Mouse (Mus musculus) ZHBTc4 (cell line): ENCODE results near the gene Sash1.
"Not testable (repeated sequence)": the region's sequence is repeated elsewhere in the genome, so short reads cannot be mapped to it uniquely, and the experiment has no call there.

Experiments used
- DNase-seq: peaks from one replicate; pipeline ENCODE4 v3.0.0-alpha.2; 2011; ENCODE audit warnings: low read depth, low spot score

Gene Sash1

DNA sequence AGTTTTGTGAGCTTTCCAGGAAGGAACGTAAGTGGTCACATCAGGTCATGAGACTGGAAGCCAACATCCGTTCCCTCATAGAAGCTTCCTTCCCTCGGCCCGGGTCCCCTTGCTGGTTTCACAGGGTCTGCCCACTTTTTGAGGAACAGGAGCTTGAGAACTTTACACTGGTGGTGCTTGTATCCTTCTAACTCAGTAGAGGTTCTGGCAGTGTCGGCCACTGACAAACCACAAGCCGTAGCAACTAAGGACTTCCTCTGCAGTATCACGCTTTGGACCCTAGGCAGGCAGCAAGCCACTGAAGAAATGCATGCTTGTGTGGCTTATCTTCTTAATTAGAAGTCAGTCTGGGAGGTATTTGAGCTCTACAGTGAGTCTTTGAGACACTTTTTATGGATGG lies 126.6 kb downstream of the Sash1 start:
- DNase-seq, result no peak

DNA sequence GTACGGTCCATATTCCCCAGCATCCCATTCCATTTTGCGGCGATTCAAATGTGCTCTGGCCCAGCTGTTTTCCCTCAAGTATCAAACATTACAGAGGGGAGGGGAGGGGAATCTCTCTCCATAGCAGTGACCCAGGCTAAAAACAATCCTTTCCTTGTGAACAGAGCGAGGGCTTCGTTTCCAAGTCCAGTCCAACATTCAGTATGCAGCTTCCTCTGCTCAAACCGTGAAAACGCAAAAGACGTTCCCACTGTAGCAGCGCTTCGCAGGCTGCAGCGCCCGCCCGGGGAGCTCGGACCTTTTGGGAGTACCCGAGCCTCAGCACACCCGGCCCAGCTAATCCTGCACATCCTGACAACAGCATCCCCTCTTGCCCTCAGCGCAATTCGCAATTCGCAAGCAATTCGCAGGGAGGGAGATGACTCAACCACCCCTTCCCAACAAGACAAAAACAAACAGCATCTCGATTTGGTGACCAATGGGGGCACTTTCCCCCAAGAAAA lies 128.4 kb downstream of the Sash1 start:
- DNase-seq, result no peak

DNA sequence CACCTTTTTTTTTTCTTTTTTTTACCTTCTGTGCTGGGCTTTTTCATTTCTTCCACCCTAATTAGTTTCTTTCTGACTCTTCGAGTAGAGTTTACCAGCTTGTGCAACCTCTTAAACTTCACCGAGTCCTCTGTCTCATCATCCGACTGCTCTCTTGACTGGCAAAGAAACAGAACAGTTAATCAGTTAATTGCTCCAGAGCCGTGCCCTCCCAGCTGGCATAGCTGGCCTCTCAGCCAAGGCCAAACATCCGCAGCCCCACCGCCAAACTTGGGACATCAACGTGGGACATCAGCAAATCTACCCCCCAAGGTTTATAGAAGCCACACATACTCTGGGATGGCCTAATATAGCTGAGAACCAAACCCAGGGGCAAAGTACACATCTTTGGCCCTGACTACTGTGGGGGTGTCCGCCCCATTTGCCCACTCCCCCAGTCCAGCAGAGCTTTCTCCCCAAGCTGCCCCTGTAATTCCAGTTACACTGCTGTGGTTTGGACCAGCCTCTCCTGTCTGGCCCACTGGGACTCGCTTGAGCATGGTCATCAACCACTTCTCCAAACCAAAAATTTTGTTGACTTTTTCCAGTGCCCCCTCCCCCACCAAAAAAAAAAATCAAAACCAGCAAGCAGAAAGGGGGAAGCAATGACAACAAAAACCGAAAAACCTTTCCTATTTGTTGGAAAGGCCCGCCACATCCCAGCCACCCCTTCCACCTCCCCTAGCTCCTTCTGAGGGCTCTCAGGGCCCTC lies 129.1 kb downstream of the Sash1 start:
- DNase-seq, result no peak

DNA sequence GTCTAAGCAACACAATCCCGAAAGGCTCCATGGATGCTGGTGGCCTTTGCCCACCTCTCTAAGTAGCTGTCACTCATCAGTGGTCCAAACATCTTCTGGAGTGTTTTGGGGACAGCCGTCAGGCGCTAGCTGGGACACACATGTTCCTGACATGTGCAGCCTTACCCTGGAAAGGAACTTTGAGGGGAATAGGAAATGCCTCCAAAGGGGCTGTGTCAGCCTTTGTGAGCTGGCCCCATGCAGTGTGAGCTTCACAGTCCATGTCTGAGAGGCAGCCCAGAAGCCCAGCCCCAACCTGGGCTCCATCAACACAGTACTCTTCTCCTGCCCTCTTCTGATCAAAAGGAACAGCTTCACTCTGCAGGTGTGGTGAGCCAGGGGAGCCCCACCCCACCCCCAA lies 132.5 kb downstream of the Sash1 start:
- DNase-seq, result no peak

DNA sequence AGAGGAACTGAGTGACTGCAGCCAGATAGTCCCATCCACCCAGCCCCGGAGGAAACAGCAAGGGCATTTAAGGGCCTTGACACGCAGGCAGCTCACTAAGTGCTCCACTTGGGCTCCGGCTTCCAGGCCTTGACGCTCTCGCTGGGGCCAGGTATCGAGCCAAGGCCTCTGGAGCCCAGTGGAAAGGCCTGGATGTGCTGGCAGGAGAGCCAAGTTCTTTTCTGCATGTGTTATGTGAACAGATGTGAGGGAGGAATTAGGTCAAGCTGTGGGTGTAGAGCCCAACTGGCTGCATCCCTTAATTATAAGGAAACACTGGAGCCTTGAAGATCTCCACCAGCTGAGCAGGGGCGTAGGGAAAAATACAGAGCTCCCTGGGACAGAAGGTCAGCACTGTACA lies 133.4 kb downstream of the Sash1 start:
- DNase-seq, result no peak

DNA sequence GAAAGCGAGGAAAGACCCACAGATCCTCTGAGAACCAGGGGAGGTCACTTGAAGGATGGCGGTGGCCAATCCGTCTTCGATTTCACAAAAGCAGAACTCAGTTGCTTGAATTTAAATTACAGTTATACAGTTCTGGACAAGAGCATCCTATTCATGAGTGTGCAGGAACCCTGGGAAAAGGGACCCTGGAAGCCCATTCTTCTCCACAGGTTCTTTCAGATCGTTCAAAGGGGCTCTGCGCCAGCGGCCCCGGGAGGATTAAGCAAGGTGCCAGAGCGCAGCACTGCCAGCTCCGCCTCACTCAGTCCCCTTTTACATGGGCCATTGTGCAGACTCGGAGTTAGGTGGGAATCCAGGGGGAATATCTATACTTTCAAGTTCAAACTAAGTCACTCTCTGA lies 136.3 kb downstream of the Sash1 start:
- DNase-seq, result no peak

DNA sequence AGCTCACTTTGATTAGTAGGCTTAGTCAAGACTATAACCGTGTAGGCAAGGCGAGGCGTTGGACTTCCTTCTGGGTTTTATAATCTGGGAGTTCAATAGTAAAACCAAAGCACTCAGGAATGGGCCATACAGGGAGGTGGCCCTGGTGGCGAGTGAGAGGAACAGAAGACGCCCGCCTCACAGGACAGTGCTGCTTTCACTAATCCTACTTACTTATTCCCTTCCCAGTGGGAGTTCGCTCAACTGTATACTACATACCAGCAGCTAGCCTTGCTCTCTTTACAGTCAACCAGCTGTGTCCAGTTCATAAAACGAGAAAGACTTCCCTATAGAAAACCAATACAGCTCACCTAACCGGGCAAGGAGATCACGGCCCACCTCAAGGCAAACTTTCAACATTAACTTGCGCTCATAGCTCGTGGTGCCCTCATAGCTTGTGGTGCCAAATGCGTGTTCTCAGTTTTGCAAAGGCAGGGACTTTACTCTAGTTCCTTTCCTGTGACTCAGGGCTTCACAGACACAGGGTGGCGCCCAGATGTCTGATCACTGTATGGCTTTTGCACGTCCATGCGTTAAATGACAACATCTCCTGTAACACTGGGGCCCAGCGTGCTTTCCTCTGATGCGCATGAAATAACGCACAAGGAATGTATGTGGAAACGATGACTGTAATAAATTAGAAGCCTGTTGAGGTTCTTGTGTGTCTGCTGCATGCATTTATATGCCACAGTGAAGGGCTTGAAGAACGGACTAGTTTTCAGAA lies 138.2 kb downstream of the Sash1 start:
- DNase-seq, result no peak

DNA sequence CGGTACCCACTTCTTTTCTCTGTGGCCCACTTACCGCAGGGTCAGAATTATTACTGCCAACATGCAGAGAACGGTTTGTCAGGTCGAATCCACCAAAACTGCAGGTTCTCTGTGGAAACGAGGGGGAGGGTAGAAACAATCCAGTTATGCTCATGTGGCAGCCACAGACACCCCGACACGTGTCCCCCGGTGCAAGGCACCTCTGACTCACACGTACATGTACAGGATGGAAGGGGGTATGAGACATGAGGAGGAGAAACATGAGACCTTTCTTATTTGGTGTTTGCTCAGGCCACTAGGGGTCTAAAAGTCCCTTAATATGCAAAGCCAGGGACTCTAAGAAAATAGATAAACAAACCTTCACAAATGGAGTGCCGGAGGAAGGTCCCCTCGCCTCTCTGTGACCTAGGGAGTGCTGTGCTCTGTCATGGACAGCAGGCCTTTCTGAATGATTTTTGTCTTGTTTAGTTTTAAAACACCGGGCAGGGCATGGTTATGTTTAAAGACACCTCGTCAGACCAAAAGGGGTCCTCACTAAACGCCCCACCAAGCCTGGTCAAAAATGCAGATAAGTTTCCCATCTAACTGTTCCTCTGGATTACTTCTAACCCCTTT lies 139.7 kb downstream of the Sash1 start:
- no peak for DNase-seq

DNA sequence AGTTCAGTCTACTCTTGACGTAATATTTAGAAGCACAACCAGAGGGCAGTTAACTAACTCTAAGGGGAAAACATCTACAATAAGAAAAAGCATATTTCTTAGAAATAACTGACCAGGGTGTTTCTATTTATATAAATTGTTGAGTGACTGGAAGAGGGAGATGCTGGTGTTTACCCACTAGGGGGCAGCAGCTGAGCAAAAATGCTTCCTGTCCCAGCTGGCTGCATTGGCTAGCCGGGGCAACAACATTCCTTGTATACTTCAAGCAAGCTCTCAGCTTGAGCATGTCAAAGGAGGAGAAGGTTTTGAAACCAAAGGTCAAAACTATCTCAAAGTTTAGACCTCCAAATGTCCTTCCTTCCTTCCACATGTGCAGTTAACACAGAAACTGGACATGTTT lies 143.0 kb downstream of the Sash1 start:
- DNase-seq, result peak; percentile 83

DNA sequence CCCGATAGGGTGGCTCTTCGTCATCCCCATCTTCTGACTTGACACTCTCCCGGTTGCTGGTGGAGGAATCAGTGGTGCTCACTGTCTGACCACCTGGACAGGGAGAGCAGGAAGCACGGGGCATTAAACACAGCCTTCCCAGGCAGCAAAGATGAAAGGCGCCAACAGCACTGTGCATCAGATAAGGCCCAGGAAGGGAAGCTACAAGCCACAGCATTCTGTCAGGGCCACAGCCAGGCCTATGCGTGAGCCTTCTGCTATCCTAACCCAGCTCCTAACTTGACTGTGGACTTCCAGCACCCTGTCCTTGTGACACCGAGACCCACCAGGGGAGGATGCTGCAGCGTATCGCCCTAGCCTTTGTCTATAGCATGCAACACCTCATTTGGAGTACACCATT lies 144.4 kb downstream of the Sash1 start:
- DNase-seq, result no peak

DNA sequence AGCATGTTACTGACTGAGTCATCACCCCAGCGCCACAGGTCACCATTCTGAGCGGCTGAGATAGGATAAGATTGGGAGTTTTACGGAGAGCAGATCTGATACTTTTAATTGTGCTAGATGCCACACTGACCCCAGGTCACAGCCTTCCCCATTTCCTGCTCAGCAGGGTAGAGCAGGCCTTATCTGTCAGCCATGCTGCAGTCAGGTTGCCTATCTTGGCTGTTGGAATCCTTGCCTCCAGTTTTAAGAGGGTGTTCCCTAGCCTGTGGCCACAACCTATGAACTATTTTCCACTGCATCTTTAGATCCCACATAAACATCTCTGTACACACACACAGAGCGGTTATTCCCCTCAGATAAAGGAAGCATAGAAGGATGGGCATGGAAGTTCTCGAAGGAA lies 145.1 kb downstream of the Sash1 start:
- DNase-seq, result no peak

DNA sequence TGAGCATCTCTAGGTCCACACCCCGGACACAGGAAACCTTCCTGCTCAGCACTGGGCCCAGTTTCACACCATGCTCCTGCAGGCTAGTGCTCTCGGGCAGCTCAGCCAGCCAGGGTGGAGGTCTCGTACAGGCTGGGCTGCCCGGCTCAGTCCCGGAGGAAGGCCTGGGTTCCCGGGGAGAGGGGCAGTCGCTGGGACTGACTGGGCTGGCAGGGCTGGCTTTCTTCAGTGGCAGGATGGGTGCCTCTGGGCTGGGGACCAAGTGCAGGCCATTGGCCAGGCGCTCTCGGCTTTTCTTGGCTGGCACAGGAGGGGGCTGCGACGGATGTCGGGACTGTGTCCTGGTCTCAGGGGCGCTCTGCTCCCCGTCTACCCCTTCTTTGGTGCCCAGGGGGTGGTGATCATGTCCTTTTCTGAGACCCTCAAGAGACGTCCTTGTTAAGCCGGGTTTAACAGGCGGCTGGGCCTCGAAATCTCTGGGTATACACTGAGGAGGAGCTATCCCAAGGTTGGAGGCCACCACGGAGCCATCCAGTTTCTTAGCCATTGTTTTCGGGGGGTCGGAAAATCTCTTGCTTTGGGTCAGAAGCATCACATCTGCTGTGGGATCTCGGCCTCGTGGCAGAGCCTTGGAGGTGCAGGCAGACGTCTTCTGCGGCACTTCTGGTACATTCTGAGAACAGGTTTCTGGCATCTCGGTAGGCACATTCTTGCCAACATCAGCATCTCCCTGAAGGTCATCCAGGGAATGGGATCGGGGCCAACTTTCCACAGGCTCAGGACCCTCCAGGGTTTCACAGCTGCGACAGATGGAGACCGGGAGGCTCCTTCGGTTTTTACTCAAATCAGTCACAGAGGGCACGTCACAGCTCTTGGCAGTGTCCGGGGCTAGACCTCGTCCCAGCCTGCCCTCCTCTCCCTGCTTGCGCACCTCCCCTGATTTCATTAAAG lies 156.2 kb downstream of the Sash1 start:
- no peak for DNase-seq

DNA sequence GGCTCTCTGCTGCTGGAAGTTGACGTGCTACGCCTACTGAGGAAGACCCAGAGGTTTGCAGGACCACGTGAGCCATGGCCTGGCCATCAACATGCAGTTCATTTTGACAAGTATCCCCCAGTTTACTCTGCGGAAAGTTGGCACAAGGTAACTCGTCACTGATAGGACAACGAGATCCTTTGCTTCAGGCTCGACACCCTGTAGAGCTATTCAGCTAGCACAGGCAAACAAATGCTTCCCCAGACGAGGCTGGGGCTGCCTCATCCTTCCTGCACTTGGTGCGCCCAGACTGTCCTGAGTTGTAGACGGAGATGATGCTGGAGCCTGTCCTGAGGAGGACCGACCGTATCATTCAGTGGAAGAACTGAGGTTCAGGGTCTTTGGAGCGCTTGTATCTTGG lies 166.5 kb downstream of the Sash1 start:
- DNase-seq, result no peak

DNA sequence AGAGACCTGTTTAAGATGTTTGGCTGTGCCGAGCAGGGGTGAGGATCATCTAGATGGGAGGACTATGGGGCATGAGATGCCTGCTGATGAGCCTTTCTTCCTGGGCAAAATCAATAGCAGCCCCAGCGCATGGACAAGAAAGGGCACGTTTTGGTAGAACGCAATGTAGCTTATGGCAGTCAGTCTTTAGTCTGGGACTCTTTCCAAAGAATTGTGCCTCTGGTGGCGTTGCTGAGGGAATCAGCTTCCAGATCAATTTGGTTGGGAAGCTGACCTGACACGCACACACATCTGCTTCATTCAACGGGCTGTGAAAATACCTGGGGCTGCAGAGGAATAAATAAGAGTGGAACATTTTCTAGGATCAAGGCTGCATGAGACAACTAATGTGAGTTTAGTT lies 167.0 kb downstream of the Sash1 start:
- no peak for DNase-seq

DNA sequence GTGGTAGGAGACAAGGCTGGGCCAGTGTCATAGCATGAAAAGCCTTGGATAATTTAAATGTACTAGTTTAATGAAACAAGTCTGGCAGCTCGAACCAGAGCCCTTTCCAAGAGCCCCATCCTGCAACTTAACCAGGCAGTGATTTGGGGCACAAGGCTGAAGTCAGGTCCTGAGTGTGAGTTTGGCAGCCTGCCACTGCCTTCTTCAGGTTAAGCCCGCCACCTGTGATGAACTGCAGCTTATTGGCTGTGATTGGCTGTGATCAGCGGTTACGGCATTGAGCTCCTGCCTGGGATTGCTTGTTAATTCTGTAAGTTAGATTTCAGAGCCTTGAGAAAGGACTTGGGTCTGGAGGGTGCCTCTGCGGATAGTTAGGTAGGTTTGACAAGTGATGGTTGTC lies 168.7 kb downstream of the Sash1 start:
- DNase-seq, result no peak

DNA sequence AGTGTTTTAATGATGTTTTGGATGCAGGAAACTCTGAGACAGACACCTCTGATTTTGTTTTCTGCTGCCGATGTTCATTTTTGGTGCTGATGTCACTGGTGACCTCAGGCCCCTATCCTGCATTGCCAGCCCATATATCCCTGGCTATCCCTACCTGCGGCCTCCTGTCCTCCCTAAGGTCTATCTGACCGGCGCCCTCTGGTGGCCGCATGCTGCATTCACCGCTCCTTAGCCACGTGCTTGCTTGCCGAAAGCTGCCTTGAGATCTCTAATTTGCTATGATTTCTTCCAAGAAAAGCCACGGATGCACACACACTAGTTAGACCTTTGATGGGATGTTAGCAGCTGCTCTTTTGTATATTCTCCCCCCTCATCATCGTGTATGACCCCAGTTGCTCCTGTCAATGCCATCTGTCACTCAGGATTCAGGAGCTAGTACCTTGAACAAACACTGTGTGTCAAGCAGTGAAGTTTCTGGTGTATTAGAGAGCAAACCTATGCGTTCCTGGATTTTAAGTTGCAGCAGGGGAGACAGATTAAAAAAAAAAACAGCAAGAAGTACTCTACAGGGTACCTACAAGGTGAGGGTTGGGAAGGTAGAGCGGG lies 170.1 kb downstream of the Sash1 start:
- peak; percentile 86 for DNase-seq

DNA sequence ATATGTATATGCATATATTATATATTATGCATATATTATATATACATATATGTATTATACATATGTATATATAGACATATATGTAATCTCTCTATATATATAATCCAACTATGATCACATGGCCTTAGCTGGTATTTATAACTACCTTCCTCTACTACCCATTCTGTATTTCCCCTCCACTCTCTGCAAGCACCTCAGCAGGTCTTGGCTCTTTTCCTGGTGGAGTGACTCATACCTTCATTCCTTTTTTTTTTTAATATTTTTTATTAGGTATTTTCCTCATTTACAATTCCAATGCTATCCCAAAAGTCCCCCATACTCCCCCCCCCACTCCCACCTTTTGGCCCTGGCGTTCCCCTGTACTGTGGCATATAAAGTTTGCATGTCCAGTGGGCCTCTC lies 189.2 kb downstream of the Sash1 start:
- DNase-seq, result not testable (repeated sequence)

DNA sequence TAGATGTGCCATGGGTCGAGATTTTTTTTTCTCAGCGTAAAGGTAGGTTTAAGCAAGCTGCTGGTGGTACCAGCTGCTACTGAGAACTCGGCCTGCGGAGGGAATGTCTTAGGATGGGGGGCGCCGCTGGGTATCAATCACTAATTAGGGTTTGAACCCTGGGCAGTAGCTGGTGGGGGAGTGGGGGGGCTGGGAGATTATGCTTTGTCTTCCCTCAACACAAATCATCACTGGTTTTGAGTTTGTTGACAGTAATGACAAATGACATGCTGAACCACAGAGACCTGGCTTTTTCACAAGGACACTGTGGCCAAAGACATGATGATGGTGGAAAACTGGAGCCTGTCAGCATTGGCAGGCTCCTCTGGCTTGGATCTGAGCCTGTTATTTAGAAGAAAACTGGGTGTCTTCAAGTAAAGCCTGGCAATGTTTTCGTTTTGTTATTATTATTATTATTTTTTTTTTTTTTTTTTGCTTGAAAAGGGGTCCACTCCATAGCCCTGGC lies 191.8 kb downstream of the Sash1 start:
- DNase-seq, result no peak

DNA sequence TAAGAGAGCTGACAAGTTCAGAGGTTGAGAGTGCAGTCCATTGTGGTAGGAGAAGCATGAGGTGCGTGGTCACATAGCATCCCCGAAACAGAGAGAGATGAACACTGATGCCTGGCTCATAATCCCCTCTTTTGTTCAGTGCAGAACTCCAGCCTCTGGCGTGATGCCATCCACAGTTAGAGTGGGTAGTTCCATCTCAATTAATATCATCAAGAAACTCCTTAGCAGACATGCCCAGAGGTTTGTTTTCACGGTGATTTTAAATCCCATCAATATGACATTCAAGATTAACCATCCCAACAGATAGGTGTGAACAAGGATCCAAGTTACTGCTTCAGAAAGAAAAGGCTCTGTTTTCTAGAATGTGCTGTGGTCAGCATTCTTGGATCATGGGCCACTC lies 192.3 kb downstream of the Sash1 start:
- DNase-seq, result no peak

DNA sequence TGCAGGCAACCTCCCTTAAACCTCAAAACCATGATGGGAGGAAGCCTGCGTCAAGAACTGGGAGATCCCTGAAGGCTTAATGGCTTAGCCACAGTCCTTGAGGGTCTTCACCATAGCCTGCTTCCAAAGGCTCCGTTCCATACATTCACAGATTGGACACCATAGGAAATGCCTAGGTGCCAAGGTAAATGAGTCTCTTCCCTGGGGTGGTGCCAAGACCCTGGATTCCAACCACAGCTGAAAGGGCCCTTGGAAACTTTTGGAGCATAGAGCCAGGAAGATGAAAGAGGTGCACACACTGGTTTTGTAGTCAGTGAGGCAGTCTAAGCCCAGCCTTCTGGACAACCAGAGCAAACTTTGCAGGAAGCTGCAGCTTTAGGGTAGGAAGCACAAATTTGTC lies 193.3 kb downstream of the Sash1 start:
- DNase-seq, result no peak

DNA sequence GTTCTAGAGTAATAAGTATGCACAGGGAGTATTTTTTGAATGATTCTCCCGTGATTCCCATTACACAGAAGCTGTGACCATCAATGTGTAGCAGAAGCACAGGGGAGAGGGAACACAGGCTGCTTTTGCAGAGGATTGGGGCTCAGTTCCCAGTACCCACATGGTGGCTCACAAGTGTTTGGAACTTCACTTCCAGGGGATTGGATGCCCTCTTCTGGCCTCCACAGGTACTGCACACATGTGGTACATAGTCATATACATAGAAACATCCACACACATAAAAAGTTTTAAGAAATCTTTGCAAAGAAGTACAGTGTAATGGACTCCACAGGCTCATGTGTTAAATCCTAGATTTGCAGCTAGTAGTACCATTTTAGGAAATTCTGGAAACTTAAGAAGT lies 199.7 kb downstream of the Sash1 start:
- peak; percentile 35 for DNase-seq
